Mouse (Mus musculus): ENCODE measurements around the gene Myl6b. TPM values are rescaled to one million over a fixed set of nuclear protein-coding genes. Genes with fewer than 3 reads are reported as not detected.

Gene Myl6b
- total and polyA plus RNA-seq, 3 experiments, result 0.39 to 3.9 (median 2.5) TPM

- Histone ChIP-seq H3K9me3 (replicated peaks; ENCODE audit: low read length) (no peaks in the 10 kb centered on the region), H3K4me1 (ENCODE audit: control insufficient read depth in 1 of 2, insufficient read depth in 2 of 2) (peaks cover 3 to 16% of the 10 kb centered on the region in 2 experiments; a peak in 2 of 4 replicates), H3K9ac (ENCODE audit: insufficient read depth, low read depth) (peak overlapping the region; percentile 59), H3K27ac (ENCODE audit: insufficient read depth, low read depth) (peak overlapping the region; percentile 49; the same call in 1 of the 2 replicates), H3K4me3 (replicated peaks in 1 of 3; ENCODE audit: low read depth in 2 of 3, low read length in 2 of 3, poor library complexity in 1 of 3) (peak overlapping the region in 2 of 3 experiments; percentile 14 to 47), H3K36me3 (replicated peaks in 1 of 2; ENCODE audit: control insufficient read depth in 1 of 2, insufficient read depth in 1 of 2, low read length in 1 of 2) (no peaks in the 10 kb centered on the region), H3K4me2 (ENCODE audit: insufficient read depth, low read depth, poor library complexity, severe bottlenecking) (peak overlapping the region; percentile 88), H3K27me3 (replicated peaks) (no peaks in the 10 kb centered on the region), H3K79me2 (replicated peaks; ENCODE audit: control insufficient read depth, extremely low read depth, insufficient read depth, poor library complexity, severe bottlenecking) (no peaks in the 10 kb centered on the region)
- dilution Hi-C loops (cut with MboI; ENCODE audit: extremely low pct_ligation_motif_present, extremely low pct_unique_long_range_greater_than_20kb, low sequenced_read_pairs) (no loop called here), in situ Hi-C loops (cut with MboI; ENCODE audit: low pct_ligation_motif_present, low pct_unique_long_range_greater_than_20kb, low sequenced_read_pairs) (no loop called here)
- no peak for DNase-seq (ENCODE audit: extremely low read depth)
- TF ChIP-seq GABPA (IDR thresholded peaks at IDR 0.05; ENCODE audit: insufficient replicate concordance, low read depth, low read length) (no peak), TBP (conservative IDR thresholded peaks at IDR 0.05; ENCODE audit: low read depth, low read length) (peak; percentile 66; the same call in 1 of the 2 replicates), ELF1 (IDR thresholded peaks at IDR 0.05; ENCODE audit: low read depth, low read length) (no peak), TCF12 (IDR thresholded peaks at IDR 0.05; ENCODE audit: low read depth, low read length) (no peak), NELFE (IDR thresholded peaks at IDR 0.05; ENCODE audit: low read depth, low read length) (no peak), ZNF384 (IDR thresholded peaks at IDR 0.05; ENCODE audit: low read depth, low read length) (no peak), MEF2A (IDR thresholded peaks at IDR 0.05; ENCODE audit: borderline replicate concordance, low read depth, low read length) (0 out of 2 replicates have a peak, but pooled peaks have one; percentile 2), MXI1 (IDR thresholded peaks at IDR 0.05; ENCODE audit: low read depth, low read length) (no peak), PAX5 (IDR thresholded peaks at IDR 0.05; ENCODE audit: low read length) (no peak), UBTF (IDR thresholded peaks at IDR 0.05; ENCODE audit: low read depth, low read length) (no peak), ZKSCAN1 (IDR thresholded peaks at IDR 0.05; ENCODE audit: borderline replicate concordance, low read depth, low read length) (no peak), MAX (IDR thresholded peaks at IDR 0.05; ENCODE audit: low read length) (no peak), EP300 (IDR thresholded peaks at IDR 0.05; ENCODE audit: low read length) (peak; percentile 50), JUN (IDR thresholded peaks at IDR 0.05; ENCODE audit: insufficient read depth, low read depth, low read length) (no peak), KAT2A (IDR thresholded peaks at IDR 0.05; ENCODE audit: insufficient replicate concordance, low read length) (0 out of 2 replicates have a peak, but pooled peaks have one; percentile 0), MAFK (IDR thresholded peaks at IDR 0.05; ENCODE audit: insufficient replicate concordance, low read length) (0 out of 2 replicates have a peak, but pooled peaks have one; percentile 3)
These were observed 37.3 kb upstream of the Myl6b start for GRCm38 (mm10) chr10:128535624-128536265.

GRCm38 (mm10) chr10:128535206-128535605, 36.7 kb upstream of the Myl6b start:
- Histone ChIP-seq H3K79me2 (replicated peaks; ENCODE audit: control insufficient read depth, extremely low read depth, insufficient read depth, poor library complexity, severe bottlenecking) (no peaks in the 10 kb centered on the region), H3K27ac (ENCODE audit: insufficient read depth, low read depth) (no peak overlapping the region), H3K27me3 (replicated peaks) (no peaks in the 10 kb centered on the region), H3K36me3 (replicated peaks in 1 of 2; ENCODE audit: control insufficient read depth in 1 of 2, insufficient read depth in 1 of 2, low read length in 1 of 2) (no peaks in the 10 kb centered on the region), H3K4me3 (replicated peaks in 1 of 3; ENCODE audit: low read depth in 2 of 3, low read length in 2 of 3, poor library complexity in 1 of 3) (no peak overlapping the region), H3K9me3 (replicated peaks; ENCODE audit: low read length) (no peaks in the 10 kb centered on the region), H3K4me2 (ENCODE audit: insufficient read depth, low read depth, poor library complexity, severe bottlenecking) (no peak overlapping the region), H3K4me1 (ENCODE audit: control insufficient read depth in 1 of 2, insufficient read depth in 2 of 2) (peaks cover 3 to 16% of the 10 kb centered on the region in 2 experiments; a peak in 2 of 4 replicates), H3K9ac (ENCODE audit: insufficient read depth, low read depth) (no peak overlapping the region)
- TF ChIP-seq SIN3A (IDR thresholded peaks at IDR 0.05; ENCODE audit: low read length) (no peak), KAT2A (IDR thresholded peaks at IDR 0.05; ENCODE audit: insufficient replicate concordance, low read length) (no peak), RCOR1 (conservative IDR thresholded peaks at IDR 0.05; ENCODE audit: low read depth, low read length) (no peak), MAZ (IDR thresholded peaks at IDR 0.05; ENCODE audit: low read depth, low read length) (no peak), CTCF (conservative IDR thresholded peaks at IDR 0.05 in 1 of 2, IDR thresholded peaks at IDR 0.05 in 1 of 2; ENCODE audit: low read depth in 2 of 2, low read length in 2 of 2) (no peak), MAFK (IDR thresholded peaks at IDR 0.05; ENCODE audit: insufficient replicate concordance, low read length) (no peak), MAX (IDR thresholded peaks at IDR 0.05; ENCODE audit: low read length) (no peak), ZMIZ1 (IDR thresholded peaks at IDR 0.05; ENCODE audit: low read depth, low read length) (no peak), ZKSCAN1 (IDR thresholded peaks at IDR 0.05; ENCODE audit: borderline replicate concordance, low read depth, low read length) (no peak), TCF12 (IDR thresholded peaks at IDR 0.05; ENCODE audit: low read depth, low read length) (no peak), BHLHE40 (IDR thresholded peaks at IDR 0.05; ENCODE audit: low read depth, low read length) (no peak), TBP (conservative IDR thresholded peaks at IDR 0.05; ENCODE audit: low read depth, low read length) (no peak), ETS1 (conservative IDR thresholded peaks at IDR 0.05; ENCODE audit: low read depth, low read length) (no peak), NRF1 (IDR thresholded peaks at IDR 0.05; ENCODE audit: low read depth, low read length) (no peak), ELF1 (IDR thresholded peaks at IDR 0.05; ENCODE audit: low read depth, low read length) (no peak), USF1 (IDR thresholded peaks at IDR 0.05; ENCODE audit: low read depth, low read length) (no peak), ZC3H11A (IDR thresholded peaks at IDR 0.05; ENCODE audit: low read depth, low read length) (no peak)
- DNase-seq (ENCODE audit: extremely low read depth), result no peak
- in situ Hi-C loops (cut with MboI; ENCODE audit: low pct_ligation_motif_present, low pct_unique_long_range_greater_than_20kb, low sequenced_read_pairs) (no loop called here), dilution Hi-C loops (cut with MboI; ENCODE audit: extremely low pct_ligation_motif_present, extremely low pct_unique_long_range_greater_than_20kb, low sequenced_read_pairs) (no loop called here)

All from CH12.LX (cell line).